Mouse (Mus musculus) megakaryocyte-erythroid progenitor cell, adult 5-6 weeks (primary cell): Measurements from ENCODE around the gene Gid4. TPM values are rescaled to one million over a fixed set of nuclear protein-coding genes. Genes with fewer than 3 reads are reported as not detected.
A peak's percentile ranks its signal among the peaks of the same experiment; 100 is the strongest.

Experiments used
- ATAC-seq: replicated peaks from 2 replicates; pipeline ENCODE4 v1.8.0; 2016; ENCODE audit warnings: mild to moderate bottlenecking, inconsistent platforms; ENCODE audit not compliant: severe bottlenecking, poor library complexity, low FRiP score, low TSS enrichment
- total RNA-seq, 2 experiments: library from RNA; stranded (forward) in 1 of 2; stranded (reverse) in 1 of 2; fragments of 200-1000, 215-1000 nt in 1 of 2; fragments of >200 nt in 1 of 2; fragmentation: Nextera tagmentation in 1 of 2; gene quantifications; 2 replicates each; pipeline ENCODE4 v1.2.3; 2014 to 2017

Gid4 gene
- total RNA-seq (2014; fragmentation: Nextera tagmentation) (27.4 and 33.5 TPM in 2 replicates), total RNA-seq (2017) (32.4 and 33.0 TPM in 2 replicates)

GRCm38 (mm10) chr11:60416963-60417716, at the start of gene Gid4:
Gene Gid4 (plus strand): TSS chr11:60417145.
- peak; percentile 95 for ATAC-seq

GRCm38 (mm10) chr11:60367256-60367655, 49.7 kb upstream of the Gid4 start:
- ATAC-seq: peak; percentile 51

GRCm38 (mm10) chr11:60368909-60369308, 48.0 kb upstream of the Gid4 start:
- no peak for ATAC-seq

GRCm38 (mm10) chr11:60369448-60369847, 47.5 kb upstream of the Gid4 start:
- ATAC-seq: no peak

GRCm38 (mm10) chr11:60370431-60370830, 46.5 kb upstream of the Gid4 start:
- ATAC-seq: no peak

- ATAC-seq: no peak
These were observed 42.5 kb upstream of the Gid4 start for GRCm38 (mm10) chr11:60374481-60374880.

GRCm38 (mm10) chr11:60383518-60383917, 33.4 kb upstream of the Gid4 start:
- ATAC-seq: no peak

- no peak for ATAC-seq
These were observed 32.1 kb upstream of the Gid4 start for GRCm38 (mm10) chr11:60384762-60385421.

- ATAC-seq: no peak
These were observed 31.0 kb upstream of the Gid4 start for GRCm38 (mm10) chr11:60385946-60386345.

GRCm38 (mm10) chr11:60387944-60388343, 29.0 kb upstream of the Gid4 start:
- no peak for ATAC-seq

GRCm38 (mm10) chr11:60391346-60391745, 25.6 kb upstream of the Gid4 start:
- ATAC-seq: no peak

- no peak for ATAC-seq
These were observed 20.4 kb upstream of the Gid4 start for GRCm38 (mm10) chr11:60396546-60396945.

- ATAC-seq: no peak
These were observed 19.8 kb upstream of the Gid4 start for GRCm38 (mm10) chr11:60397172-60397571.

- no peak for ATAC-seq
These were observed 10.3 kb upstream of the Gid4 start for GRCm38 (mm10) chr11:60406606-60407005.

- no peak for ATAC-seq
These were observed 4.8 kb upstream of the Gid4 start for GRCm38 (mm10) chr11:60412173-60412572.

GRCm38 (mm10) chr11:60412921-60413320, 4.0 kb upstream of the Gid4 start:
- ATAC-seq: no peak

GRCm38 (mm10) chr11:60416590-60416962, 369 bp upstream of the Gid4 start:
- peak; percentile 19 for ATAC-seq

- no peak for ATAC-seq
These were observed 950 bp downstream of the Gid4 start, which contains the start of gene Atpaf2 for GRCm38 (mm10) chr11:60417717-60418472. Gene Atpaf2 (minus strand): TSS chr11:60418457.

- no peak; the same call in 1 of the 2 replicates for ATAC-seq
These were observed 1.5 kb downstream of the Gid4 start for GRCm38 (mm10) chr11:60418473-60418803.

- no peak for ATAC-seq
These were observed 5.2 kb downstream of the Gid4 start for GRCm38 (mm10) chr11:60422046-60422668.
